Mouse (Mus musculus) hindbrain, postnatal 0 days (tissue): ENCODE measurements around the gene Kcnh2. TPM values are rescaled to one million over a fixed set of nuclear protein-coding genes. Genes with fewer than 3 reads are reported as not detected.

ENCODE experiments used
- ATAC-seq: fragments of 200-750 bp; cut with Nextera tagmentation; 2 replicates; pipeline ENCODE4 v1.8.0; 2017; ENCODE audit warnings: mild to moderate bottlenecking, moderate TSS enrichment, moderate library complexity
- DNase-seq: peaks from one replicate; pipeline ENCODE4 v3.0.0-alpha.2; 2015; ENCODE audit warnings: low spot score
- H3K27ac ChIP-seq: fragments of 300-500 bp; sonication (generic); 2 replicates; pipeline ENCODE4 v1.5.1; 2014; ENCODE audit warnings: mild to moderate bottlenecking
- H3K27me3 ChIP-seq: fragments of 300-500 bp; sonication (generic); 2 replicates; pipeline ENCODE4 v1.6.1; 2014; ENCODE audit warnings: low read length, mixed read lengths; ENCODE audit not compliant: insufficient read depth
- H3K36me3 ChIP-seq: fragments of 300-500 bp; sonication (generic); 2 replicates; pipeline ENCODE4 v1.6.1; 2014; ENCODE audit warnings: low read length, mixed read lengths; ENCODE audit not compliant: insufficient read depth
- H3K4me1 ChIP-seq: fragments of 300-500 bp; sonication (generic); 2 replicates; pipeline ENCODE4 v1.6.1; 2014; ENCODE audit warnings: antibody characterized with exemption, low read length, mixed read lengths; ENCODE audit not compliant: insufficient read depth
- H3K4me2 ChIP-seq: fragments of 300-500 bp; sonication (generic); 2 replicates; pipeline ENCODE4 v1.6.1; 2014; ENCODE audit warnings: low read depth, mild to moderate bottlenecking, low read length, moderate library complexity, mixed read lengths
- H3K4me3 ChIP-seq: fragments of 300-500 bp; sonication (generic); 2 replicates; pipeline ENCODE4 v1.5.1; 2014; ENCODE audit warnings: low read length
- H3K9ac ChIP-seq: fragments of 300-500 bp; sonication (generic); replicated peaks from 2 replicates; pipeline ENCODE4 v1.6.1; 2014; ENCODE audit warnings: mild to moderate bottlenecking, low read length, moderate library complexity, mixed read lengths
- H3K9me3 ChIP-seq: fragments of 300-500 bp; sonication (generic); 2 replicates; pipeline ENCODE4 v1.6.1; 2016; ENCODE audit warnings: low read length, mixed read lengths
- CTCF ChIP-seq: IDR thresholded peaks from 2 replicates; pipeline ENCODE4 v1.5.1; 2016; ENCODE audit warnings: antibody characterized with exemption, control low read depth, low read depth
- WGBS: fragments of 180-500 bp; shearing (Covaris S2); extraction: QIAGEN DNeasy Blood & Tissue Kit; methylation state at CpG from one replicate; pipeline ENCODE4 v1.1.7; 2014; 5-methylcytosine and 5-hydroxymethylcytosine counted together
- polyA plus RNA-seq: library from polyadenylated mRNA; unstranded; fragments of >200 nt; fragmentation: Nextera tagmentation; extraction: Ambion mirVana; gene quantifications from 2 replicates; pipeline ENCODE4 v1.2.1, GENCODE M21; 2015
- total RNA-seq: library from RNA; depleted of rRNA; stranded (reverse); fragments of >200 nt; gene quantifications from 2 replicates; pipeline ENCODE4 v1.2.3, GENCODE M21; 2014

The Kcnh2 gene
- total and polyA plus RNA-seq, 2 experiments from 2014 or later: 11.5 to 70.5 TPM

DNA sequence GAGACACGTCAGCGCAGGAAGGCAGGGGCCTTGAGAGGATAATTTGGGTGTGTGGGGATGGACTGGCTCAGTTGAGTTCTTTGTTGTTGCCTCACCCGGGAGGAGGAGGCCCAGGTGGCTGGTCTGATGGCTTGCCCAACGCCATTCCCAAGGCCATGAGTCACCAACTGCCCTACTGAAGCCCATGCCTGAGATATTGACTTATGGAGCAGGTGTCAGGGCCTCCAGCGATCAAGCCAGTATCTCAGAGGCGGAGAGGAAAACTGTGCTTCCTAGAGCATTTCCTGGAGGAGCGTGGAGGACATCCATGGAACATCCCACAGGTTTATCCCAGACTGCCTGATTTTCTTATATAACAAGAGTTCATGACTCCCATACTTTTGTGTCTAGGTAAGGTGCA lies 41.3 kb upstream of the Kcnh2 start:
- no peak for TF ChIP-seq CTCF
- Histone ChIP-seq H3K9ac (no peak overlapping the region), H3K36me3 (no peaks in the 10 kb centered on the region), H3K27me3 (no peaks in the 10 kb centered on the region), H3K4me1 (no peaks in the 10 kb centered on the region; the same call in 1 of the 2 replicates), H3K9me3 (no peaks in the 10 kb centered on the region), H3K4me3 (no peak overlapping the region), H3K4me2 (no peak overlapping the region), H3K27ac (no peak overlapping the region)
- WGBS: 76% methylated on average over 7 of the region's 7 CpGs
- no peak for ATAC-seq
- no peak for DNase-seq

DNA sequence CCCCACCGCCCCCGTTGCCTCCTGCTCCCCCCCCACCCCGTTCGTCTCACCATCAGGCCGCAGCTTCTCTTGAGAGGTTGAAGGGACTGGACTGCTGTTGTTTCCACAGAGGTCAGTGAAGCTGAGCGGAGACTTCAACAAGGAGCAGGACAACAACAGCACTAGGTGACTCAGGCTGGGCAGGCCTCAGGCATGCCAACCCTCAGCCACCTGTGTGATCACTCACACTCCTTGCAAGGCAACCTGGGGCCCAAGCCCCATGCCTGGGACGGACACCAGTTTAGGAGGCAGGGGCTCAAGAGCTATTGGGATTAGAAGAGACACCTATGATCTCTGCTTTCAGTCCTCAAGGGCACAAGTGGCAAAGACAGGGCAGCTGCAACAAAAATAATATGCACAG lies 40.5 kb upstream of the Kcnh2 start, which contains the start of gene Atg9b:
TSS of gene Atg9b (minus strand) at position 280 of the 400 bp plus-strand sequence.
- no peak for DNase-seq
- Histone ChIP-seq H3K4me2 (no peak within 1 kb of the TSS), H3K27me3 (no peaks in the 10 kb centered on the region), H3K9ac (no peak within 1 kb of the TSS), H3K27ac (no peak within 1 kb of the TSS), H3K4me1 (peaks cover 7% of the 10 kb centered on the region), H3K9me3 (no peaks in the 10 kb centered on the region), H3K36me3 (no peaks in the 10 kb centered on the region), H3K4me3 (no peak within 1 kb of the TSS)
- 89% methylated on average over 7 of the region's 7 CpGs for WGBS
- no peak for TF ChIP-seq CTCF
- ATAC-seq: no peak

DNA sequence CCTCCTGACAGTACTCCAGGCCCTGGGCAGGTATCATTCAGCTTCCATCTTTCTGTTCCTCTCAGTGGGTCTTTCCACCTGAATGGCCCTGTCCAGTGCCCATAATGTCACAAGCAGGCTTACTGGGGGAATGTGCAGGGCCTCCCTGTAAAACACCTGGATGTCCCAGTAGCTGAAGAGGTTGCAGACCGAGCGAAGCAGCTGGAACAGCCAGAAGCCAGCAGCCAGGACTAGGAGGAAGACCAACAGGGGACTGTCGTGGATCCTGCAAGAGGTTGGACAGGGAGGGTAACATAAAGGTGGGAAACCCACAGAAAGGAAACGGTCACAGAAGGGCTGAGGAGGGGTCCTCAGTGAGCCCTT lies 38.2 kb upstream of the Kcnh2 start:
- TF ChIP-seq CTCF: no peak
- no peak overlapping the region for H3K9ac ChIP-seq
- no peaks in the 10 kb centered on the region for H3K36me3 ChIP-seq
- H3K4me1 ChIP-seq: peaks cover 12% of the 10 kb centered on the region
- H3K27ac ChIP-seq: no peak overlapping the region
- H3K4me3 ChIP-seq: no peak overlapping the region
- WGBS: 83% methylated on average over 4 of the region's 4 CpGs
- H3K4me2 ChIP-seq: no peak overlapping the region
- DNase-seq (no peak), ATAC-seq (no peak)
- H3K9me3 ChIP-seq: no peaks in the 10 kb centered on the region
- H3K27me3 ChIP-seq: no peaks in the 10 kb centered on the region

DNA sequence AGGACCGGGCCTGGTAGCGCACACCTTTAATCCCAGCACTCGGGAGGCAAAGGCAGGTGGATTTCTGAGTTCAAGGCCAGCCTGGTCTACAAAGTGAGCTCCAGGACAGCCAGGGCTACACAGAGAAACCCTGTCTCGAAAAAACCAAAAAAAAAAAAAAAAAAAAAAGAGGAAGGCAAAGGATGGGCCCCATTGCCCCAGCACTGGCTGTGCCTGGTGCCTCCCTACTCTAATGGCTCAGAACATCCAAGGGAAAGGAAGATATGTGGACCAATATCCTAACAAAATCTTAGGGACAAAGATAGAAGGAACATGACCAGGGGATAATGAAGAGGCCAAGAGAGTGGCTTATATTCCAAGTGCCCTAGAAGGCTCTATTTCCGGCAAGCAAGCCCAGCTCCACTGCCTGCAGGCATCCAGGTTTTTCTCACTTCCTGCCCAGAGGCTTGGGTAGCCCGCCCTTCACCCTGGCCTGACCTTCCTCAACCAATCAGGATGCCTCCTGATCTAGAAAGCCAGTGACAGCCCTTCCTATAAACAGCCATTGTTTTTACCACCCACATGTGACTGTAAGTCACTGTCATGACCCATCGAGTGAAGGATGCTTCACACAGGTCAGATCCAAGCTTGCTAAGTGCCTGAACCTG lies 37.7 kb upstream of the Kcnh2 start:
- H3K27ac ChIP-seq: no peak overlapping the region
- H3K4me1 ChIP-seq: peaks cover 15% of the 10 kb centered on the region
- no peaks in the 10 kb centered on the region for H3K36me3 ChIP-seq
- no peaks in the 10 kb centered on the region for H3K27me3 ChIP-seq
- H3K4me3 ChIP-seq: no peak overlapping the region
- 58% methylated on average over 6 of the region's 7 CpGs for WGBS
- H3K9me3 ChIP-seq: no peaks in the 10 kb centered on the region
- ATAC-seq (no peak), DNase-seq (peak; percentile 15)
- no peak for TF ChIP-seq CTCF
- H3K4me2 ChIP-seq: no peak overlapping the region
- no peak overlapping the region for H3K9ac ChIP-seq

DNA sequence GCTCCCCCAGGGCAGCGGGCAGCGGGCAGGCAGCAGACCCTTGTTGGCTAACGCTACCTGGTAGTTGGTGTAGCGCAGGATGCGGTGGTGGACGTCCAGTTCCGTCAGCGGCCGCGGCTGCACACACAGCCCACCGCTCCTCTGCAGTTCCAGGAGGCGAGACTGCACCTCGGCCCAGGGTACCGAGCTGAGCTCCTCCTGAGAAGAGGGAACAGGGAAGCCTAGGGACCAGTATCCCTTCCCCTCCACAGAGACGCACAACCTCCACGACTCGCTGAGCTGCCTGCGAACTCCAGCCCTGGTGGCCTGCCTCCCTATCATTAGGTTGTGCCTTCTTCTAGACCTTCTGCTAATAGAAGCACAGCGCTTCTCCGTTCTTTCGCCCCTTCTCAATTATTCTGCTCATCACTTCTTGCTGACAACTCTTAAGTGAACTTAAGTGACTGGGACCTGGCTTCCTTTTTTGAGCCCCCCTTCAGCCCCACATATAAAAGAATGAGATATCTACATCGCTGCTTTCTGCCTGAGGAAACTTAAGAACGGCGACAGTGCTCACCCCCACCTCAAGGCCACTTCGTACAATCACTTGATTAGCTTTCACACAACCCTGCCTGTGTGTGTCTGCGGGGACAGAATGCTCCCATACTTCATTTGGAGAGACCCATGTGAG lies 37.0 kb upstream of the Kcnh2 start:
- Histone ChIP-seq H3K9ac (peak overlapping the region; percentile 60), H3K9me3 (no peaks in the 10 kb centered on the region), H3K27me3 (no peaks in the 10 kb centered on the region), H3K4me1 (peaks cover 20% of the 10 kb centered on the region), H3K4me2 (peak overlapping the region; percentile 97), H3K27ac (peak overlapping the region; percentile 51; the same call in 1 of the 2 replicates), H3K36me3 (no peaks in the 10 kb centered on the region), H3K4me3 (peak overlapping the region; percentile 47)
- ATAC-seq: no peak
- TF ChIP-seq CTCF: no peak; the same call in 1 of the 2 replicates
- no peak for DNase-seq
- 25% methylated on average over 24 of the region's 26 CpGs for WGBS

DNA sequence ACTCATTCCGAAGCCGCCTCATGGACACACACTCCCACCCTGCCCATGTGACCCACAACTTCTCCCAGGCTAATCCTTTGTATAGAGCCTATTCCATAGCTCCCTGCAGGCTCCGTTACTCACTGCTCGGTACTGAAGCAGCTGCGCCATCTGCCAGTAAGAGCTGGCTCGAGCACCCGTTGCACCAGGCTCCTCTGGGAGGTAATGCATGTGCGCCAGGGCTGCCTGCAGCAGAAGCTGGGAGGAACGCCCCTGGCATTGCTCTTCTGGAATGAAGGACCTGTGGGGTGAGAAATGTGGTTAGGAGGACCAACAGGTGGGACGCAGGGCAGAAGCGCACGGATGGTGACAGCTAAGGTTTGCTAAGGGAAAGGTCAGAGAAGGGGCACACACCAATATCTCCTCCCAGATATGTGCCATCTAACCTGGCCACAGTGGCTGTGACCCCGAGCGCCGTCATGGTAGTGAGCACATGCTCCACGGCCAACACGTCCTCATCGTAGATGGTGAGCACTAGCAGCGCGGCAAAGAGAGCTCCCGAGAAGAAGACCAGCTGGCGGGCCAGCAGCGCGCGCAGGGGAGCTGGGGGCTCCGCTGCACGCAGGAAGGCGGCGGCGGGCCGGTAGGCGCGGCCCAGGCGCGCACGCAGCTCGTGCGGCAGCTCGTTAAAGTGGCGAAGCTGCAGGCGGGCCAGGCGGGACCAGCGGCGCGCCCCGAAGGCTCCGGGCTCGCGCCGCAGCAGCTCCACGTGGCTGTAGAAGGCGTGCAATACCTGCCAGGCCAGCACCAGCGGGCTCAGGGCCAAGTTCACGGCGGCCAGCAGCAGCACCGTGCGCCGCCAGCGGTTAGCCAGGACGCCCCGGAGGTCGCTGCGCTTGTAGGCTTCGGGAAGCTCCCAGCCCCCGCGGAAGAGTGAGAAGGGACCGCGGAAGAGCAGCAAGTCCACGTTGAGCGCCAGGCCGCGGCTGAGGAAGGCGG lies 36.1 kb upstream of the Kcnh2 start:
- peak; percentile 55 for ATAC-seq
- Histone ChIP-seq H3K9me3 (no peaks in the 10 kb centered on the region), H3K4me1 (peaks cover 24% of the 10 kb centered on the region), H3K27me3 (no peaks in the 10 kb centered on the region), H3K4me3 (peak overlapping the region; percentile 47), H3K36me3 (no peaks in the 10 kb centered on the region), H3K9ac (peak overlapping the region; percentile 60), H3K27ac (peak overlapping the region; percentile 51; the same call in 1 of the 2 replicates), H3K4me2 (peak overlapping the region; percentile 97)
- DNase-seq: peak; percentile 87
- 2% methylated on average over 73 of the region's 73 CpGs for WGBS
- peak; percentile 65 for TF ChIP-seq CTCF
